Mouse (Mus musculus) spleen, adult 2 months (tissue): Measurements from ENCODE around the gene Dennd2d. TPM values are rescaled to one million over a fixed set of nuclear protein-coding genes. Genes with fewer than 3 reads are reported as not detected.

Experiments
- DNase-seq, 2 experiments: peaks; one replicate each; pipeline versions ENCODE4 v3.0.0 to v3.0.0-alpha.2; 2012 to 2021; ENCODE audit warnings: low spot score in 2 of 2, low read depth in 1 of 2
- H3K27ac ChIP-seq: fragments of 200-500 bp; 2 replicates; pipeline ENCODE4 v1.5.1; 2012; ENCODE audit warnings: low read length, inconsistent platforms; ENCODE audit not compliant: insufficient read depth
- H3K27me3 ChIP-seq: fragments of 200-500 bp; 2 replicates; pipeline ENCODE4 v1.6.1; 2012; ENCODE audit warnings: mild to moderate bottlenecking, moderate library complexity, low read length, inconsistent platforms; ENCODE audit not compliant: control insufficient read depth, insufficient read depth
- H3K36me3 ChIP-seq: fragments of 200-500 bp; 2 replicates; pipeline ENCODE4 v1.6.1; 2012; ENCODE audit warnings: mild to moderate bottlenecking, low read length, inconsistent platforms; ENCODE audit not compliant: control insufficient read depth, insufficient read depth
- H3K4me1 ChIP-seq: fragments of 200-500 bp; 2 replicates; pipeline ENCODE4 v1.6.1; 2011; ENCODE audit warnings: inconsistent platforms; ENCODE audit not compliant: control insufficient read depth, insufficient read depth, insufficient read length
- H3K4me3 ChIP-seq: fragments of 200-500 bp; 2 replicates; pipeline ENCODE4 v1.5.1; 2011; ENCODE audit warnings: mild to moderate bottlenecking, inconsistent platforms; ENCODE audit not compliant: insufficient read depth, insufficient read length; ENCODE audit errors: extremely low read depth
- CTCF ChIP-seq: fragments of 200-500 bp; IDR thresholded peaks from 2 replicates; pipeline ENCODE4 v1.5.1; 2011; ENCODE audit warnings: mild to moderate bottlenecking, inconsistent platforms; ENCODE audit not compliant: insufficient read depth, insufficient read length, insufficient replicate concordance; ENCODE audit errors: extremely low read depth
- POLR2A ChIP-seq: fragments of 200-500 bp; IDR thresholded peaks from 2 replicates; pipeline ENCODE4 v1.6.1; 2011; ENCODE audit warnings: low read depth, low read length, inconsistent platforms
- WGBS: fragments of 180-500 bp; shearing (Covaris S2); methylation state at CpG from one replicate; pipeline ENCODE4 v1.1.7; 2018; 5-methylcytosine and 5-hydroxymethylcytosine counted together
- polyA plus RNA-seq: library from polyadenylated mRNA; depleted of rRNA; stranded (reverse); fragments of >200 nt; gene quantifications from 2 replicates; pipeline ENCODE4 v1.2.3, GENCODE M21; 2012; rRNA removed

The Dennd2d gene
- polyA plus RNA-seq, 1 experiment: 34.4 TPM

- WGBS: 54% methylated on average over 3 of the region's 3 CpGs
- DNase-seq: no peak
- H3K4me1 ChIP-seq: peaks cover 12% of the 10 kb centered on the region
- no peak overlapping the region for H3K27ac ChIP-seq
- TF ChIP-seq CTCF (no peak), POLR2A (no peak)
- no peaks in the 10 kb centered on the region for H3K27me3 ChIP-seq
- no peak overlapping the region for H3K4me3 ChIP-seq
- no peaks in the 10 kb centered on the region; the same call in 1 of the 2 replicates for H3K36me3 ChIP-seq
Measured at GRCm38 (mm10) chr3:106548971-106549370, 66.8 kb downstream of the Dennd2d start.

Other genes starting within 250 kb of the Dennd2d start
- 0.06 TPM in 1 of 2 replicates, not detected in the other for gene Chil6, start 76.2 kb upstream of the Dennd2d start, polyA plus RNA-seq
- 12.7 and 16.1 TPM in 2 replicates for gene Dram2, start 65.4 kb downstream of the Dennd2d start, polyA plus RNA-seq
- gene Cept1, start 65.4 kb downstream of the Dennd2d start, polyA plus RNA-seq: 13.4 and 13.6 TPM in 2 replicates
- 2.0 and 2.4 TPM in 2 replicates for gene Lrif1, start 202.6 kb downstream of the Dennd2d start, polyA plus RNA-seq